Mouse (Mus musculus): ENCODE measurements around the gene Phf10. TPM values are rescaled to one million over a fixed set of nuclear protein-coding genes. Genes with fewer than 3 reads are reported as not detected.
A peak's percentile ranks its signal among the peaks of the same experiment; 100 is the strongest.
"Not testable (repeated sequence)": the region's sequence is repeated elsewhere in the genome, so short reads cannot be mapped to it uniquely, and the experiment has no call there.

Phf10 gene
- 27.2 TPM in 2 replicates for polyA plus RNA-seq (2015; fragmentation: Nextera tagmentation; extraction: Ambion mirVana)

GRCm38 (mm10) chr17:14960951-14961556 lies at the start of gene Phf10:
Phf10 (minus strand) TSS chr17:14961273.
- H3K27me3 ChIP-seq (ENCODE audit: control insufficient read depth, insufficient read depth, low read length); H3K9me3 ChIP-seq (replicated peaks; ENCODE audit: control insufficient read depth, low read length); H3K4me1 ChIP-seq (ENCODE audit: control insufficient read depth, insufficient read depth, low read length); H3K36me3 ChIP-seq (ENCODE audit: control insufficient read depth, insufficient read depth): not testable (repeated sequence)
- under 1% methylated on average over 37 of the region's 100 CpGs for WGBS
- Histone ChIP-seq H3K4me3 (ENCODE audit: low read length) (peak within 1 kb of the TSS; percentile 84), H3K9ac (ENCODE audit: low read length) (peak within 1 kb of the TSS; percentile 86), H3K4me2 (ENCODE audit: low read depth, low read length) (peak within 1 kb of the TSS; percentile 96), H3K27ac (ENCODE audit: low read length) (peak within 1 kb of the TSS; percentile 80)
- ATAC-seq (replicated peaks; ENCODE audit: extremely low read depth, insufficient read depth, low FRiP score): peak; percentile 82

DNA sequence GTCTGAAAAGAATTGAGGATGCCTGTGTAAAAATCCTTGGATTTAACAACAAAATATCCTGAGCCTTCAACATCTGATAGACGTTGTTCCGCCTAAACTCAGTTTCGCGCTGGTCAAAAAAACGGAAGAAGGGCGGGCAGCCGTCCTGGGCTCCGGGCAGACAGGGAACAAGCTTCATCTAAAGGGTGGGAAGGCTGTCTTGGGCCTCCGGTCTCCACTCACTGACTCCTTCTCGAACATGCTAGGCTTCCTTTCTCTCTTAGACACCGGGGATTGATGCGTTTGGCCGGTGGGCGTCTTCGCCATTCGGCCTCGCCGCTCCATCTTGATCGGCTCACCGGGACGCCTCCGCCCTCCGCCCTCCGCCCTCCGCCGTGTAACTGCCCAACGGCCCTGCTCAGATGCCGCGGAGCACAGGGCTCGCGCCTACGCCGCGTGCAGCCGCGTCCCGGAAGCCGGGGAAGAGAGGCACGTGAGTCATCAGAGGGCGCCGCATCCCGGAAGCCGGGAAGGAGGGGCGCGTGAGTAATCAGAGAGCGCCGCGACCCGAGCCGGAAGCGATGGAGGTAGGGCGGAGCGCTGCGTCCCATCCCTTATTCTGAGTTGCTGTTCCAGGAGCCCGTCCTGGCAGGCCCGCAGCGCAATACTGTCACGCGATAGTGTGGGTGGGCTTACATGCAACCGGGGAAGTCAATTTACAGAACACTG lies 48.8 kb upstream of the Phf10 start, which contains the start of gene Gm3435:
Gm3435 (plus strand) TSS at position 471 of the 708 bp plus-strand sequence.
- not testable (repeated sequence) for H3K36me3 ChIP-seq (ENCODE audit: control insufficient read depth, insufficient read depth); H3K27ac ChIP-seq (ENCODE audit: low read length); H3K9me3 ChIP-seq (replicated peaks; ENCODE audit: control insufficient read depth, low read length); H3K4me3 ChIP-seq (ENCODE audit: low read length); H3K27me3 ChIP-seq (ENCODE audit: control insufficient read depth, insufficient read depth, low read length); H3K9ac ChIP-seq (ENCODE audit: low read length); H3K4me1 ChIP-seq (ENCODE audit: control insufficient read depth, insufficient read depth, low read length); H3K4me2 ChIP-seq (ENCODE audit: low read depth, low read length)
- peak; percentile 97 for ATAC-seq (replicated peaks; ENCODE audit: extremely low read depth, insufficient read depth, low FRiP score)
- WGBS: no CpG with 5 or more reads among the region's 60 CpGs

DNA sequence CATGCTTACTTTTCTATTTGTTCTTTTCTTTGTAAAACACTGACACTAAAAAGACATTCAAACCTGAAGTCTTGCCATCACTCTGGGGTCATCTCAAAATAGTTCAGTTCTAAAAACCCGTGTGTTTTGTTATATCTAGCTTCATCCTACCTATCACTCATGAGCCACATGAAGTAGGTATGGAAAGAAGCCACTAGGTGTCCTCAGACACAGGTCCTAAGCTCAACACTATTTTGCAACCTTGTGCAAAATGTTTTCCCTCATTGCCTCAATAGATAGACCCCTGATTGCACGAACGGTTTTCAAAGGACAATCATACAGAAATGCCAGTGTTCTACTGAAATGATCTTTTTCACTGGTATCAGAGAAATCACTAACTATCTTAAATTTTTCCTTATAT lies 48.0 kb upstream of the Phf10 start:
- not testable (repeated sequence) for ATAC-seq (replicated peaks; ENCODE audit: extremely low read depth, insufficient read depth, low FRiP score); H3K4me1 ChIP-seq (ENCODE audit: control insufficient read depth, insufficient read depth, low read length); H3K4me2 ChIP-seq (ENCODE audit: low read depth, low read length); H3K27me3 ChIP-seq (ENCODE audit: control insufficient read depth, insufficient read depth, low read length); H3K36me3 ChIP-seq (ENCODE audit: control insufficient read depth, insufficient read depth); H3K9me3 ChIP-seq (replicated peaks; ENCODE audit: control insufficient read depth, low read length); H3K27ac ChIP-seq (ENCODE audit: low read length); H3K4me3 ChIP-seq (ENCODE audit: low read length); H3K9ac ChIP-seq (ENCODE audit: low read length)
- WGBS: no CpG with 5 or more reads among the region's 3 CpGs

DNA sequence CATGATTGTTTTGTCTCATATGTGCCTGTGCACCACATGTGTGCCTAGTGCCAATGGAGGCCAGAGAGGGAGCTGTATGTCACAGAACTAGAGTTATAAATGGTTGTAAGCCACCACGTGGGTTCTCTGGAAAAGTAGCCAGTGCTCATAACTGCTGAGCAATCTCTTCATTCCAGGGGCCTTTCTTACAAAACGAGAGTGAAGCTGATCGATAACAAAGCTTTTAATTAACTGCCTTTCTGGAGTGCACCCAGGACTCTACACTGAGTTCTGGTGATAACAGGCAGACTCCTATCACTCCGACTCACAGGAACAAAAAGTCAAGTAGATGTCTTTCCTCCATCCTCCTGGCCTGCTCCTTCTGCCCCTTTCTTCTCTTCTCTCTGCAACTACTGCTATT lies 39.0 kb upstream of the Phf10 start:
- H3K4me1 ChIP-seq (ENCODE audit: control insufficient read depth, insufficient read depth, low read length); H3K9me3 ChIP-seq (replicated peaks; ENCODE audit: control insufficient read depth, low read length); H3K36me3 ChIP-seq (ENCODE audit: control insufficient read depth, insufficient read depth); H3K27me3 ChIP-seq (ENCODE audit: control insufficient read depth, insufficient read depth, low read length); H3K4me3 ChIP-seq (ENCODE audit: low read length); H3K4me2 ChIP-seq (ENCODE audit: low read depth, low read length); H3K27ac ChIP-seq (ENCODE audit: low read length); H3K9ac ChIP-seq (ENCODE audit: low read length); ATAC-seq (replicated peaks; ENCODE audit: extremely low read depth, insufficient read depth, low FRiP score): not testable (repeated sequence)
- WGBS: no CpG with 5 or more reads among the region's 4 CpGs

DNA sequence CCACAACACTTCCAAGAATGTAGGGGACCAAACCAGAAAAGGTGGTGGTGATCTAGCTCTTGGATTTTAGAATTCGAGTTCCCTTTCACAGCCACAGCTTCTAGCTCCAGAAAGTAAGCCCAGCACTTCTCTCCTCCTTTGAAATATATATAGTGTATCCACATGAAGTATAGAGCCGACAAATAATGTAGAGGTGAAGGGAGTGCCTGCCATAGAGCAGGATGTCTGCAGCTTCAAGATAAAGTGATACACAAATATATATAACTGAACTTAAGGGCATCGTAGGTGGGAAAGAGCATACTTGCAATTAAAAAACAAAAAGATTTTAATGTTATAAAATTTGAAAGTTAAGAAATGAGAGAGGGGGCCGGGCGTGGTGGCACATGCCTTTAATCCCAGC lies 33.1 kb upstream of the Phf10 start:
- not testable (repeated sequence) for H3K4me3 ChIP-seq (ENCODE audit: low read length); H3K4me1 ChIP-seq (ENCODE audit: control insufficient read depth, insufficient read depth, low read length); H3K27ac ChIP-seq (ENCODE audit: low read length); ATAC-seq (replicated peaks; ENCODE audit: extremely low read depth, insufficient read depth, low FRiP score); H3K27me3 ChIP-seq (ENCODE audit: control insufficient read depth, insufficient read depth, low read length); H3K36me3 ChIP-seq (ENCODE audit: control insufficient read depth, insufficient read depth); H3K9me3 ChIP-seq (replicated peaks; ENCODE audit: control insufficient read depth, low read length); H3K4me2 ChIP-seq (ENCODE audit: low read depth, low read length); H3K9ac ChIP-seq (ENCODE audit: low read length)
- WGBS: no CpG with 5 or more reads among the region's 5 CpGs

- ATAC-seq (replicated peaks; ENCODE audit: extremely low read depth, insufficient read depth, low FRiP score): peak; percentile 85
- H3K27ac ChIP-seq (ENCODE audit: low read length); H3K4me1 ChIP-seq (ENCODE audit: control insufficient read depth, insufficient read depth, low read length); H3K9me3 ChIP-seq (replicated peaks; ENCODE audit: control insufficient read depth, low read length); H3K4me2 ChIP-seq (ENCODE audit: low read depth, low read length); H3K9ac ChIP-seq (ENCODE audit: low read length); H3K27me3 ChIP-seq (ENCODE audit: control insufficient read depth, insufficient read depth, low read length); H3K36me3 ChIP-seq (ENCODE audit: control insufficient read depth, insufficient read depth); H3K4me3 ChIP-seq (ENCODE audit: low read length): not testable (repeated sequence)
- no CpG with 5 or more reads among the region's 47 CpGs for WGBS
These were observed 32.2 kb upstream of the Phf10 start for GRCm38 (mm10) chr17:14993139-14993832.

- not testable (repeated sequence) for H3K4me2 ChIP-seq (ENCODE audit: low read depth, low read length); H3K36me3 ChIP-seq (ENCODE audit: control insufficient read depth, insufficient read depth); H3K4me3 ChIP-seq (ENCODE audit: low read length); H3K4me1 ChIP-seq (ENCODE audit: control insufficient read depth, insufficient read depth, low read length); H3K9ac ChIP-seq (ENCODE audit: low read length); H3K27me3 ChIP-seq (ENCODE audit: control insufficient read depth, insufficient read depth, low read length); H3K27ac ChIP-seq (ENCODE audit: low read length); H3K9me3 ChIP-seq (replicated peaks; ENCODE audit: control insufficient read depth, low read length)
- peak; percentile 85 for ATAC-seq (replicated peaks; ENCODE audit: extremely low read depth, insufficient read depth, low FRiP score)
- no CpG with 5 or more reads among the region's 98 CpGs for WGBS
These were observed 31.6 kb upstream of the Phf10 start for GRCm38 (mm10) chr17:14992522-14993138.

GRCm38 (mm10) chr17:14990116-14990702 lies 29.1 kb upstream of the Phf10 start:
- H3K27me3 ChIP-seq (ENCODE audit: control insufficient read depth, insufficient read depth, low read length); H3K4me2 ChIP-seq (ENCODE audit: low read depth, low read length); H3K36me3 ChIP-seq (ENCODE audit: control insufficient read depth, insufficient read depth); H3K4me1 ChIP-seq (ENCODE audit: control insufficient read depth, insufficient read depth, low read length); H3K4me3 ChIP-seq (ENCODE audit: low read length); ATAC-seq (replicated peaks; ENCODE audit: extremely low read depth, insufficient read depth, low FRiP score); H3K9ac ChIP-seq (ENCODE audit: low read length); H3K27ac ChIP-seq (ENCODE audit: low read length); H3K9me3 ChIP-seq (replicated peaks; ENCODE audit: control insufficient read depth, low read length): not testable (repeated sequence)
- WGBS: 82% methylated on average over 4 of the region's 5 CpGs

Measured in heart, embryonic 16.5 days (tissue).